ENCODE assay signal across 8 mouse cellular contexts in the genomic region with DNA sequence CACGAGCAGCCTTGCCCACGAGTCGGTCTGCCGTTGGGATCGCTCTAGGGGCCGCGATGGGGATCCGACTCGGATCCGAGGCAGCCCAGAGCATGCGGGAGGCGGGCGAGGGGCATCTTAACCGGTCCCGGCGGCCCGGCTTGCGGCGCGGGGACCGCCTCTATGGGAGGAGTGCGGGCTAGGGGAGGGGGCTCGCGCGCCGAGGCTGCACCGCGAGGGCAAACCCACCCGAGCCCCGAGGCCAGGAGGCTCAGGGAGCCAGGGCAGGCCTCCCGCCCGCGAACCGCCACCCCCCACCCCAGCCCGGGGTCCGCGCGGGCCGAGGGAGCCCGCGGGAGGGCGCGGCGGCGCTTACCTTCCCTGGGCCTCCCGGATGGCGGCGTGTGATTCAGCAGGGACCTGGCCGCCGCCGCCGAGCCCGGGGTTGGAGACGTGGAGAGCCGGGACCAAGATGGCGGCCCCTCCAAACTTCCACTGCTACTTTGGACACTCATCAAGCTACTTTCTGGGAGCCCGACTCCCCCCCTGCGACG. TPM values are rescaled to one million over a fixed set of nuclear protein-coding genes. Genes with fewer than 3 reads are reported as not detected.
DNase-seq lines count a peak whose midpoint lies in the region; ATAC-seq and TF ChIP-seq lines count a peak whose summit lies in the region.

No protein-coding gene starts in this region.

- peak; percentile 65 for ATAC-seq in intestine, embryonic 16.5 days
- peak; percentile 70 for ATAC-seq in limb, embryonic 15.5 days (ENCODE audit: insufficient number of reproducible peaks, low FRiP score, low TSS enrichment, low read depth)
- peak; percentile 80 for ATAC-seq in midbrain, postnatal 0 days (ENCODE audit: low FRiP score)

- TF ChIP-seq POLR2A in cortical plate, adult 2 months (IDR thresholded peaks at IDR 0.05; ENCODE audit: extremely low read depth, insufficient read depth, low read length): no peak

- TF ChIP-seq CTCF in cortical plate, adult 2 months (IDR thresholded peaks at IDR 0.05; ENCODE audit: extremely low read depth, insufficient read depth, low read length): no peak
- no peak for TF ChIP-seq CTCF in midbrain, postnatal 0 days (IDR thresholded peaks at IDR 0.05)

- WGBS in intestine, embryonic 16.5 days: under 1% methylated on average over 53 of the region's 59 CpGs
- whole genome bisulfite sequencing in limb, embryonic 15.5 days: 0% methylated on average over 54 of the region's 59 CpGs
- WGBS in midbrain, postnatal 0 days: under 1% methylated on average over 24 of the region's 59 CpGs

- H3K9me3 ChIP-seq in intestine, embryonic 16.5 days (ENCODE audit: control insufficient read depth, low read length): no peaks in the 10 kb centered on the region
- no peaks in the 10 kb centered on the region for H3K9me3 ChIP-seq in limb, embryonic 15.5 days
- no peaks in the 10 kb centered on the region for H3K9me3 ChIP-seq in midbrain, postnatal 0 days (ENCODE audit: low read length)

- peak overlapping the region; percentile 98 for H3K9ac ChIP-seq in intestine, embryonic 16.5 days (ENCODE audit: low read depth, low read length)
- peak overlapping the region; percentile 94 for H3K9ac ChIP-seq in limb, embryonic 15.5 days
- H3K9ac ChIP-seq in midbrain, postnatal 0 days (replicated peaks; ENCODE audit: low read length, poor library complexity, severe bottlenecking): peak overlapping the region; percentile 84

- H3K27ac ChIP-seq in cortical plate, adult 2 months (ENCODE audit: insufficient read depth, low read length): peak overlapping the region; percentile 95
- peak overlapping the region; percentile 100 for H3K27ac ChIP-seq in intestine, embryonic 16.5 days (ENCODE audit: low read length)
- peak overlapping the region; percentile 100 for H3K27ac ChIP-seq in limb, embryonic 15.5 days
- peak overlapping the region; percentile 98 for H3K27ac ChIP-seq in midbrain, postnatal 0 days (ENCODE audit: low read depth, low read length)

- H3K36me3 ChIP-seq in intestine, embryonic 16.5 days (ENCODE audit: control insufficient read depth, insufficient read depth, low read length): no peaks in the 10 kb centered on the region
- no peaks in the 10 kb centered on the region for H3K36me3 ChIP-seq in limb, embryonic 15.5 days
- H3K36me3 ChIP-seq in midbrain, postnatal 0 days (ENCODE audit: insufficient read depth, low read length): no peaks in the 10 kb centered on the region

- peak overlapping the region; percentile 54 for H3K4me2 ChIP-seq in intestine, embryonic 16.5 days (ENCODE audit: low read depth, low read length)
- H3K4me2 ChIP-seq in limb, embryonic 15.5 days: peak overlapping the region; percentile 49
- H3K4me2 ChIP-seq in midbrain, postnatal 0 days (ENCODE audit: low read depth, low read length, poor library complexity, severe bottlenecking): peak overlapping the region; percentile 59

- no peaks in the 10 kb centered on the region for H3K4me1 ChIP-seq in cortical plate, adult 2 months (ENCODE audit: control insufficient read depth, insufficient read depth, low read length)
- H3K4me1 ChIP-seq in intestine, embryonic 16.5 days (ENCODE audit: control insufficient read depth, insufficient read depth, low read length): peaks cover 5% of the 10 kb centered on the region; the same call in 1 of the 2 replicates
- H3K4me1 ChIP-seq in limb, embryonic 15.5 days: peaks cover 2% of the 10 kb centered on the region
- peaks cover 5% of the 10 kb centered on the region; the same call in 1 of the 2 replicates for H3K4me1 ChIP-seq in midbrain, postnatal 0 days (ENCODE audit: insufficient read depth, low read length)

- intact Hi-C loops in heart, postnatal 25 days (cut with DNase I): loop anchor here (2.0 to 5.0 kb wide), 3 partner anchors 44 to 212 kb away; no protein-coding TSS in a partner anchor

- DNase-seq in heart, adult 11 months: peak; percentile 98
- no peak for DNase-seq in heart, postnatal 25 days (ENCODE audit: low spot score)
- peak; percentile 76 for DNase-seq in gastrocnemius, postnatal 10 days
- DNase-seq in midbrain, postnatal 0 days (ENCODE audit: low spot score): peak; percentile 63
- DNase-seq in spleen, postnatal 14 days (ENCODE audit: low spot score in 2 of 2): peak; percentile 48 to 72

- H3K4me3 ChIP-seq in cortical plate, adult 2 months (ENCODE audit: insufficient read depth, low read length): peak overlapping the region; percentile 79
- peak overlapping the region; percentile 88 for H3K4me3 ChIP-seq in intestine, embryonic 16.5 days (ENCODE audit: low read length)
- peak overlapping the region; percentile 91 for H3K4me3 ChIP-seq in limb, embryonic 15.5 days
- H3K4me3 ChIP-seq in midbrain, postnatal 0 days (ENCODE audit: low read depth, low read length): peak overlapping the region; percentile 91

- H3K27me3 ChIP-seq in intestine, embryonic 16.5 days (replicated peaks; ENCODE audit: control insufficient read depth, insufficient read depth, low read length): no peaks in the 10 kb centered on the region
- H3K27me3 ChIP-seq in limb, embryonic 15.5 days: no peaks in the 10 kb centered on the region
- H3K27me3 ChIP-seq in midbrain, postnatal 0 days (ENCODE audit: insufficient read depth, low read length): no peaks in the 10 kb centered on the region

RNA-seq across cellular contexts. Expression of gene Tlk1, which starts 0.6 kb away (rescaled TPM):
- 10 to 100 TPM; 31.2 to 31.9 TPM for total RNA-seq in heart, postnatal 25 days (2021)
- polyA plus RNA-seq in cortical plate, adult 2 months (2012; rRNA removed): 45.5 and 47.5 TPM in 2 replicates
- 10 to 100 TPM; 43.1 to 46.2 TPM for total RNA-seq in gastrocnemius, postnatal 10 days (2021)
- polyA plus RNA-seq in intestine, embryonic 16.5 days (2015; fragmentation: Nextera tagmentation; extraction: Ambion mirVana): 20.2 and 22.6 TPM in 2 replicates
- polyA plus RNA-seq in limb, embryonic 15.5 days (2015; fragmentation: Nextera tagmentation; extraction: Ambion mirVana): 24.1 and 27.9 TPM in 2 replicates
- total RNA-seq in midbrain, postnatal 0 days (2014; rRNA removed): 22.1 and 34.2 TPM in 2 replicates
- 18.6 and 25.0 TPM in 2 replicates for polyA plus RNA-seq in midbrain, postnatal 0 days (2015; fragmentation: Nextera tagmentation; extraction: Ambion mirVana)
